Mouse (Mus musculus): ENCODE measurements at regions not wholly inside any gene's neighbourhood (a gene's known extent, or its start where the extent isn't known, plus 50 kb on each side); places are given as distances from the start of the nearest gene placed in this dataset.

DNA sequence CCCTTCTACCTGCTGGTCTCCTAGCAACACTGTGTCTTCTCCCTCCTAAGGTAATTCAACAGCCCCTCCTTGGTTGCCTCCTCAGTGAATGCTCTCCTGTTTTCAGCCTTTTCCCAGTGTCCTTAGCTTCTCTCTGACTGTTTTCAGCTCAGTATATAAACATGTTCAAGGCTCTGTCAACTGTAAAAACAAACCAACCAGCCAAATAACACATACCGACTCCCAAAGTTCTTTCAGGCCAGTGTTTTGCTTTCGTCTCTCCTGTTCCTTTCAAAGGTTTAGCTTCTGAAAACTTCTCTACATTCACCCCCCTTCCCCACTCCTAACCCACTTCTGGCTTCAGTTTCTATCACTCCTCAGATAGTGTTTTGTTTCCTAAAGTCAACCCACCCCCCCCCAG, 73.4 kb downstream of the Phlda1 start:
- Histone ChIP-seq H3K4me2 (ENCODE audit: low read depth, low read length, poor library complexity, severe bottlenecking) (no peak overlapping the region), H3K4me3 (ENCODE audit: low read depth, low read length) (no peak overlapping the region), H3K4me1 (ENCODE audit: insufficient read depth, low read length) (no peaks in the 10 kb centered on the region), H3K27me3 (ENCODE audit: insufficient read depth, low read length) (no peaks in the 10 kb centered on the region), H3K9me3 (ENCODE audit: low read length) (no peaks in the 10 kb centered on the region), H3K36me3 (ENCODE audit: insufficient read depth, low read length) (no peaks in the 10 kb centered on the region), H3K27ac (ENCODE audit: low read depth, low read length) (no peak overlapping the region), H3K9ac (replicated peaks; ENCODE audit: low read length, poor library complexity, severe bottlenecking) (no peak overlapping the region)
- no peak for TF ChIP-seq CTCF (IDR thresholded peaks at IDR 0.05)
- DNase-seq (ENCODE audit: low spot score), result no peak
- WGBS, result 52% methylated on average over 2 of the region's 2 CpGs
- no peak for ATAC-seq (ENCODE audit: low FRiP score)

- TF ChIP-seq CTCF (IDR thresholded peaks at IDR 0.05), result no peak
These were observed 74.5 kb downstream of the Phlda1 start for GRCm38 (mm10) chr10:111580401-111581100.

DNA sequence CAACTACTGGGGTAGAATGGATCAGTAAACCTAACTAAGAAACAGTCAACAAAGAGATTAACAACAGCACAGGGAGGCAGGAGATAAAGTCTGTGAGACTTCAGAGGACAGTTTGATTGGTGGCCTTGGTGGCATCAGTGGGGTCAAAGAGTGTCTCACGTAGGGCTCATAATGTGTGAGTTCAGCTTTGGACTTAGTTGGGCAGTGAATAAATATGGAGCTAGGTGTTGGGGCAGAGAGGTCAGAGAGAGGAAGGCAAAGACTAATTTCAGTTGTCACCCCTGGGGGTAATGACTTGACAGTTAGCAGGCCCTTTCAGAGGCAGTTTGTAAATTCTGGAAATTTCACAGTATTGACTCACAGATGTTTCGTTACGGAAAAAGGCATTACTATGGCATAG, 75.8 kb downstream of the Phlda1 start:
- Histone ChIP-seq H3K9ac (replicated peaks; ENCODE audit: low read length, poor library complexity, severe bottlenecking) (no peak overlapping the region), H3K27me3 (ENCODE audit: insufficient read depth, low read length) (no peaks in the 10 kb centered on the region), H3K4me1 (ENCODE audit: insufficient read depth, low read length) (no peaks in the 10 kb centered on the region), H3K4me3 (ENCODE audit: low read depth, low read length) (no peak overlapping the region), H3K27ac (ENCODE audit: low read depth, low read length) (no peak overlapping the region), H3K36me3 (ENCODE audit: insufficient read depth, low read length) (no peaks in the 10 kb centered on the region), H3K4me2 (ENCODE audit: low read depth, low read length, poor library complexity, severe bottlenecking) (no peak overlapping the region), H3K9me3 (ENCODE audit: low read length) (no peaks in the 10 kb centered on the region)
- ATAC-seq (ENCODE audit: low FRiP score), result no peak
- DNase-seq (ENCODE audit: low spot score), result no peak
- 81% methylated on average over 3 of the region's 3 CpGs for WGBS
- no peak for TF ChIP-seq CTCF (IDR thresholded peaks at IDR 0.05)

More at GRCm38 (mm10) chr10:111580401-111581100, 74.5 kb downstream of the Phlda1 start:
- Histone ChIP-seq H3K4me3 (ENCODE audit: low read depth, low read length) (no peak overlapping the region), H3K27me3 (ENCODE audit: insufficient read depth, low read length) (no peaks in the 10 kb centered on the region), H3K9me3 (ENCODE audit: low read length) (no peaks in the 10 kb centered on the region), H3K27ac (ENCODE audit: low read depth, low read length) (no peak overlapping the region), H3K4me2 (ENCODE audit: low read depth, low read length, poor library complexity, severe bottlenecking) (no peak overlapping the region), H3K9ac (replicated peaks; ENCODE audit: low read length, poor library complexity, severe bottlenecking) (no peak overlapping the region), H3K4me1 (ENCODE audit: insufficient read depth, low read length) (no peaks in the 10 kb centered on the region), H3K36me3 (ENCODE audit: insufficient read depth, low read length) (no peaks in the 10 kb centered on the region)
- DNase-seq (ENCODE audit: low spot score) (no peak), ATAC-seq (ENCODE audit: low FRiP score) (no peak)
- WGBS, result 87% methylated on average over 11 of the region's 11 CpGs

DNA sequence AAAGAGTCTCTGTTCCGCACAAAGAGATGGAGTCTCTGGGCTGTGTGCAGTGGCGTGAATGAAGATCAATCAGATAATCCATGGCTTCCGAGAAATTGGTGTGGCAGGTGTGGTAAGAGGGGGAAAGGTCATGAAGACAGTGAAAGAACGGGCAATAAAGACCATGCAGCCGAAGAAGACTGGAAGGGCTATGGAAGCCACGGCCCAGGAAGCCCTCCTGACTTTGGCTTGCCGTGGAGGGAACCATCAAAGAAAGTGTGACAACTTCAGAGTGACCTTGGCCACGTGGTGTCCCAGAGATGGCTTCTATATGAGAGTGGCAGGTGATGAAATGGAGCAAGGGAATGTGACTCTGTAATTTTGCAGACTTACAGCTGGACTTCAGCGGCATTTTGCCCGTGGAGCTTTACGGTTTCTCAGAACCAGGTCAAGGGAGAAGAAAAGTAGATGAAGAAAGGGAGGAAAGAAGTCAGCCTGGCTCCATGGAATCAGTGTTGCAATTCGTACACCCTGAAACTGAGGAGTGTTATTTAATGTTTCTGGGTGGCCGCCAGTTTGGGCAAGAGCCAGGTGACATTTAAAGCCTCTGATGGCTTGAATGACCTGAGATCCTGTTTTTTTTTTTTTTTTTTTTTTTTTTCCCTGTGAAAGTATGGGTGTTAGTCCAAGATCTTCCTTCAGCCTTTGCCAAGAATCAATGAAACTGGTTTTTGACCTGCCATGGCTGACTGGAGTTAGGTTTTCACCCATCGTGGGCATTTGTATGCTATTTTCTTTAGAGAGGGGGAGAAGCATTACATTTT, 76.4 kb downstream of the Phlda1 start:
- H3K4me1 ChIP-seq (ENCODE audit: insufficient read depth, low read length), result no peaks in the 10 kb centered on the region
- 58% methylated on average over 14 of the region's 14 CpGs for WGBS
- TF ChIP-seq CTCF (IDR thresholded peaks at IDR 0.05), result no peak
- no peak overlapping the region for H3K4me2 ChIP-seq (ENCODE audit: low read depth, low read length, poor library complexity, severe bottlenecking)
- no peak for ATAC-seq (ENCODE audit: low FRiP score)
- DNase-seq (ENCODE audit: low spot score), result no peak
- H3K9me3 ChIP-seq (ENCODE audit: low read length), result no peaks in the 10 kb centered on the region
- H3K27ac ChIP-seq (ENCODE audit: low read depth, low read length), result no peak overlapping the region
- no peak overlapping the region for H3K9ac ChIP-seq (replicated peaks; ENCODE audit: low read length, poor library complexity, severe bottlenecking)
- no peaks in the 10 kb centered on the region for H3K27me3 ChIP-seq (ENCODE audit: insufficient read depth, low read length)
- H3K4me3 ChIP-seq (ENCODE audit: low read depth, low read length), result no peak overlapping the region
- H3K36me3 ChIP-seq (ENCODE audit: insufficient read depth, low read length), result no peaks in the 10 kb centered on the region

DNA sequence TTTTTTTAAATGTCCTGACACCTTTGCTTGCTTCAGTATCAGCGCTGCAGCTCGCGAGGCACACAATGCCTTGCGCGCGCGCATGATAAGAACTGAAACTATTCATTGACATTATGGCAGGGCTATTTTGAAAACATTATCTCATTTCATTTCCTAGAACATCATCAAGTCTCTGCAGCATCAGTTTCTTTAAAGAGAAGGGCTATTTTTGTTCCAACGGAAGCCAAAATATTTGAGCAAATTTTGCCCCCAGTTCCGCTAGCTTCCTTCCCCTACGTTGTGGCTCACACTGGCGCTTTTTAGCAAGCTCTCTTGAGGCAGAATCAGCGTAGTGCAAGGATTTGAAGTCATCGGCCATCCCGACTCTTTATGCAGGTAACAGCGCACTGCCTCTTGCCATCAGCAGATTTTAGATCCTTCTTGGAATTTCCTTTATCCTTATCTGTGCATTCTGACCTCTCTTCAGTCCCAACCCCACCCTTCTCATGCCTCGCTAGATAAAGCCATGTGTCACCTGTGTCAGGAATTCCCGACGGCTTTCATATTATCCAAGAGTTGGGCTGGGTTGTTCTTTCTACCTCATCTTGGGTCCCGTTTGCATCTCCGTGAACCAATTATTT, 77.1 kb downstream of the Phlda1 start:
- DNase-seq (ENCODE audit: low spot score) (no peak), ATAC-seq (ENCODE audit: low FRiP score) (no peak)
- 97% methylated on average over 20 of the region's 20 CpGs for WGBS
- Histone ChIP-seq H3K27ac (ENCODE audit: low read depth, low read length) (no peak overlapping the region), H3K4me1 (ENCODE audit: insufficient read depth, low read length) (no peaks in the 10 kb centered on the region), H3K9me3 (ENCODE audit: low read length) (no peaks in the 10 kb centered on the region), H3K27me3 (ENCODE audit: insufficient read depth, low read length) (no peaks in the 10 kb centered on the region), H3K36me3 (ENCODE audit: insufficient read depth, low read length) (no peaks in the 10 kb centered on the region), H3K9ac (replicated peaks; ENCODE audit: low read length, poor library complexity, severe bottlenecking) (no peak overlapping the region), H3K4me2 (ENCODE audit: low read depth, low read length, poor library complexity, severe bottlenecking) (no peak overlapping the region), H3K4me3 (ENCODE audit: low read depth, low read length) (no peak overlapping the region)
- no peak for TF ChIP-seq CTCF (IDR thresholded peaks at IDR 0.05)

DNA sequence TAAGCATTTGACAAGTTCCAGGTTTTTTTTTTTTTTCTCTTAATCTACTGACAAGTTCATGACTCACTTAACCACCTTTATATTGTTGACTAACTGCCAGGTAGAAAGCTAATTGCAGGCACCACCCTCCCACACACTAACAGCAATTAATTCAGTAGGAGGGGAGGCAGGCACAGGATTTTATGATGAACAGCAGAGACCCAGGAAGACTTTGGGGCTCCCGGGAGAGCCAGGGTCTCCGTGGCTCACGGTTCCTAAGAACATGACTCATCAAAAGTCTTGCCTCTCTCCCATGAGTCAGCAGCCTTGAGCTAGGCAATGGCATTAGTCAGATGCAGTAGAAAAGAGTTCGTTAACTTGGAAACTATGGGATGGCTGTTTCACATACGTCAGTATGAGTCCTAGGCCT, 77.7 kb downstream of the Phlda1 start:
- TF ChIP-seq CTCF (IDR thresholded peaks at IDR 0.05), result no peak
- no peaks in the 10 kb centered on the region for H3K36me3 ChIP-seq (ENCODE audit: insufficient read depth, low read length)
- ATAC-seq (ENCODE audit: low FRiP score) (no peak), DNase-seq (ENCODE audit: low spot score) (no peak)
- H3K4me1 ChIP-seq (ENCODE audit: insufficient read depth, low read length), result no peaks in the 10 kb centered on the region
- H3K9me3 ChIP-seq (ENCODE audit: low read length), result no peaks in the 10 kb centered on the region
- no peak overlapping the region for H3K4me2 ChIP-seq (ENCODE audit: low read depth, low read length, poor library complexity, severe bottlenecking)
- WGBS, result 96% methylated on average over 5 of the region's 5 CpGs
- H3K27ac ChIP-seq (ENCODE audit: low read depth, low read length), result no peak overlapping the region
- H3K27me3 ChIP-seq (ENCODE audit: insufficient read depth, low read length), result no peaks in the 10 kb centered on the region
- H3K4me3 ChIP-seq (ENCODE audit: low read depth, low read length), result no peak overlapping the region
- H3K9ac ChIP-seq (replicated peaks; ENCODE audit: low read length, poor library complexity, severe bottlenecking), result no peak overlapping the region
